Mouse (Mus musculus) lung, adult 2 months (tissue): ENCODE data around the gene Fam240a.

Source experiments
- CTCF ChIP-seq: fragments of 200-500 bp; IDR thresholded peaks from 2 replicates; pipeline ENCODE4 v1.5.1; 2011; ENCODE audit warnings: mild to moderate bottlenecking, low read length, control low read depth; ENCODE audit not compliant: insufficient read depth
- POLR2A ChIP-seq: fragments of 200-500 bp; IDR thresholded peaks from 2 replicates; pipeline ENCODE4 v1.6.1; 2011; ENCODE audit warnings: low read depth, mild to moderate bottlenecking, control low read depth, low read length, borderline replicate concordance; ENCODE audit errors: extremely low read depth

DNA sequence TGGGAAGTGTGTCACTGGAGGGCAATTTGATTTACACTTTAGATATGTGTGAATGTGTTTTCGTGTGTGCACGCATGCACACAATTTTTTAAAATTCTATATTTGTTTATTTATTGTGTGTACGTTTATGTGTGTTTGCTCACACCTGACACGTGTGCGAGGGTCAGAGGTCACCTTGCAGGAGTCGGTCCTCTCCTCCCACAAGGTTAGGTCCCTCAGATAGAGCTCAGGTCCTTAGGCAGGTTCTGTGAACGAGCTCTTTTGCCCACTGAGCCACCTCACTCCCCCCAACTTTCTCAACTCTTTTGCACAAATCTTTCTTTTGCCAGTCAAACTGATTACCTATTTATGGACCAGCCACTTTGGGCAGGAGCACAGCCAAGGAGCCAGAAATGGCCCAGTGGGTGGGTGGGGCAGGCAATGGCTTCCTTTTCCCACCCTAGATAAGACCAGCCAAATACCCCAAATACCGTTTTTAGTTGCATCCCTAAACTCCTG is 32.2 kb upstream of the Fam240a start:
- TF ChIP-seq POLR2A = no peak
- no peak for TF ChIP-seq CTCF
